ENCODE assay signal across 30 mouse cellular contexts in genomic region chr1:167811141-167811540, GRCm38 (mm10).
"Had no signal": no experiment of that assay in that cellular context is flagged by ENCODE, and none has a peak within 500 bp of the region (broad histone marks: within the 10 kb centered on the region; RNA-seq: fewer than 3 reads in every experiment).

No protein-coding gene starts in this region.

- DNase-seq: heart, postnatal 10 days; heart, postnatal 14 days; heart, postnatal 36 days; heart, postnatal 4 days; kidney, adult 11 months; kidney, adult 18-20 months; kidney, adult 2 months; kidney, adult 8-10 months; kidney, adult 9 months; kidney, postnatal 10 days; kidney, postnatal 14 days; kidney, postnatal 25 days; kidney, postnatal 36 days; kidney, postnatal 4 days; layer of hippocampus, adult 9-11 months; layer of hippocampus, postnatal 36 days had no signal

- H3K27me3 ChIP-seq: heart, embryonic 15.5 days; intestine, embryonic 15.5 days had no signal

- H3K36me3 ChIP-seq: heart, embryonic 12.5 days; heart, embryonic 13.5 days; heart, embryonic 15.5 days; hindbrain, embryonic 10.5 days; hindbrain, embryonic 12.5 days; hindbrain, embryonic 13.5 days; hindbrain, embryonic 15.5 days; intestine, embryonic 15.5 days; kidney, embryonic 15.5 days had no signal

- H3K9me3 ChIP-seq: heart, embryonic 12.5 days; heart, embryonic 13.5 days; heart, embryonic 15.5 days; hindbrain, embryonic 10.5 days; hindbrain, embryonic 12.5 days; hindbrain, embryonic 13.5 days; hindbrain, embryonic 15.5 days; intestine, embryonic 15.5 days; kidney, embryonic 15.5 days had no signal

- H3K4me1 ChIP-seq: heart, embryonic 12.5 days; heart, embryonic 13.5 days; heart, embryonic 15.5 days; hindbrain, embryonic 12.5 days; hindbrain, embryonic 13.5 days; hindbrain, embryonic 15.5 days; intestine, embryonic 15.5 days; kidney, embryonic 15.5 days had no signal

- H3K27ac ChIP-seq: heart, embryonic 13.5 days; heart, embryonic 15.5 days; hindbrain, embryonic 10.5 days; hindbrain, embryonic 12.5 days; hindbrain, embryonic 13.5 days; hindbrain, embryonic 14.5 days; hindbrain, embryonic 15.5 days; hindbrain, postnatal 0 days; intestine, embryonic 15.5 days; kidney, embryonic 15.5 days; kidney, postnatal 0 days; layer of hippocampus, adult 2 months; left cerebral cortex, adult 2 months had no signal

- H3K4me3 ChIP-seq: heart, embryonic 12.5 days; heart, embryonic 13.5 days; heart, embryonic 15.5 days; hindbrain, embryonic 10.5 days; hindbrain, embryonic 12.5 days; hindbrain, embryonic 13.5 days; hindbrain, embryonic 15.5 days; intestine, embryonic 15.5 days; kidney, embryonic 15.5 days; layer of hippocampus, adult 2 months; left cerebral cortex, adult 2 months had no signal

- H3K9ac ChIP-seq: heart, embryonic 12.5 days; heart, embryonic 13.5 days; heart, embryonic 15.5 days; hindbrain, embryonic 12.5 days; hindbrain, embryonic 13.5 days; hindbrain, embryonic 14.5 days; hindbrain, embryonic 15.5 days; intestine, embryonic 15.5 days; kidney, embryonic 15.5 days had no signal
